Mouse (Mus musculus) MEL (cell line): Measurements from ENCODE around the gene Esyt1. TPM values are rescaled to one million over a fixed set of nuclear protein-coding genes. Genes with fewer than 3 reads are reported as not detected.

ENCODE experiments used
- DNase-seq: peaks from one replicate; pipeline ENCODE4 v3.0.0; 2011; ENCODE audit warnings: low read depth, low spot score
- H3K27ac ChIP-seq: 2 replicates; pipeline ENCODE4 v1.5.1; 2012; ENCODE audit warnings: low read depth, mild to moderate bottlenecking, control low read depth, low read length, moderate library complexity; ENCODE audit not compliant: control insufficient read depth
- H3K27me3 ChIP-seq, 2 experiments: fragments of 150-350 bp in 1 of 2; sonication (generic) in 1 of 2; 2 replicates each; pipeline ENCODE4 v1.6.1; 2012; ENCODE audit warnings: low read length in 2 of 2, mild to moderate bottlenecking in 2 of 2, improper control_type of control experiment in 1 of 2, moderate library complexity in 1 of 2; ENCODE audit not compliant: insufficient read depth in 2 of 2, control insufficient read depth in 1 of 2
- H3K36me3 ChIP-seq, 2 experiments: 2 replicates each; pipeline ENCODE4 v1.6.1; 2012 to 2014; ENCODE audit warnings: low read length in 2 of 2, improper control_type of control experiment in 1 of 2, inconsistent platforms in 1 of 2, mild to moderate bottlenecking in 1 of 2; ENCODE audit not compliant: insufficient read depth in 2 of 2, control insufficient read depth in 1 of 2
- H3K4me1 ChIP-seq, 2 experiments: fragments of 150-350 bp in 1 of 2; sonication (generic) in 1 of 2; 2 replicates each; pipeline ENCODE4 v1.6.1; 2012; ENCODE audit warnings: low read length in 2 of 2, improper control_type of control experiment in 1 of 2, mild to moderate bottlenecking in 1 of 2; ENCODE audit not compliant: insufficient read depth in 2 of 2, control insufficient read depth in 1 of 2
- H3K4me3 ChIP-seq, 2 experiments: fragments of 150-350 bp in 1 of 2; sonication (generic) in 1 of 2; 2 replicates each; pipeline ENCODE4 v1.5.1; 2012; ENCODE audit warnings: low read depth in 2 of 2, low read length in 2 of 2, mild to moderate bottlenecking in 2 of 2, moderate library complexity in 2 of 2, control low read depth in 1 of 2, improper control_type of control experiment in 1 of 2; ENCODE audit not compliant: control insufficient read depth in 1 of 2, insufficient read depth in 1 of 2
- H3K79me2 ChIP-seq: 2 replicates; pipeline ENCODE4 v1.6.1; 2012; ENCODE audit warnings: mild to moderate bottlenecking, low read length, moderate library complexity; ENCODE audit not compliant: control insufficient read depth, poor library complexity, insufficient read depth
- H3K9ac ChIP-seq: 2 replicates; pipeline ENCODE4 v1.6.1; 2012; ENCODE audit warnings: low read depth, mild to moderate bottlenecking, control low read depth, low read length, moderate library complexity; ENCODE audit not compliant: control insufficient read depth, poor library complexity, severe bottlenecking
- H3K9me3 ChIP-seq: fragments of 150-350 bp; sonication (generic); replicated peaks from 2 replicates; pipeline ENCODE4 v1.6.1; 2012; ENCODE audit warnings: mild to moderate bottlenecking, low read length, improper control_type of control experiment, moderate library complexity; ENCODE audit not compliant: insufficient read depth
- BHLHE40 ChIP-seq: IDR thresholded peaks from 2 replicates; pipeline ENCODE4 v1.6.1; 2012; ENCODE audit warnings: low read depth, mild to moderate bottlenecking, inconsistent platforms, low read length, improper control_type of control experiment, borderline replicate concordance
- CHD2 ChIP-seq: IDR thresholded peaks from 2 replicates; pipeline ENCODE4 v1.6.1; 2011; ENCODE audit warnings: low read length, improper control_type of control experiment
- CTCF ChIP-seq, 3 experiments: IDR thresholded peaks in 2 of 3; conservative IDR thresholded peaks in 1 of 3; 2 replicates each; pipeline ENCODE4 v1.5.1; 2011 to 2012; ENCODE audit warnings: low read length in 3 of 3, low read depth in 2 of 3, mild to moderate bottlenecking in 2 of 3, improper control_type of control experiment in 1 of 3, inconsistent platforms in 1 of 3, mixed read lengths in 1 of 3, moderate library complexity in 1 of 3; ENCODE audit not compliant: control insufficient read depth in 1 of 3, insufficient read depth in 1 of 3, poor library complexity in 1 of 3, severe bottlenecking in 1 of 3
- EP300 ChIP-seq, 2 experiments: IDR thresholded peaks; 2 replicates each; pipeline ENCODE4 v1.6.1; 2011; ENCODE audit warnings: improper control_type of control experiment in 2 of 2, low read length in 2 of 2, low read depth in 1 of 2, mild to moderate bottlenecking in 1 of 2
- ETS1 ChIP-seq: IDR thresholded peaks from 2 replicates; pipeline ENCODE4 v1.6.1; 2012; ENCODE audit warnings: low read depth, mild to moderate bottlenecking, inconsistent platforms, low read length, improper control_type of control experiment, moderate library complexity
- GABPA ChIP-seq: IDR thresholded peaks from 2 replicates; pipeline ENCODE4 v1.6.1; 2012; ENCODE audit warnings: low read depth, mild to moderate bottlenecking, inconsistent platforms, low read length, improper control_type of control experiment, moderate library complexity
- GATA1 ChIP-seq: IDR thresholded peaks from 2 replicates; pipeline ENCODE4 v1.6.1; 2011; ENCODE audit warnings: low read depth, low read length, improper control_type of control experiment
- HCFC1 ChIP-seq: IDR thresholded peaks from 2 replicates; pipeline ENCODE4 v1.6.1; 2012; ENCODE audit warnings: low read depth, mild to moderate bottlenecking, inconsistent platforms, low read length, improper control_type of control experiment, moderate library complexity
- JUND ChIP-seq: IDR thresholded peaks from 2 replicates; pipeline ENCODE4 v1.6.1; 2011; ENCODE audit warnings: low read depth, mild to moderate bottlenecking, improper control_type of control experiment, low read length
- KAT2A ChIP-seq: conservative IDR thresholded peaks from 2 replicates; pipeline ENCODE4 v1.6.1; 2012; ENCODE audit warnings: low read depth, low read length, improper control_type of control experiment, inconsistent platforms
- MAFK ChIP-seq: IDR thresholded peaks from 2 replicates; pipeline ENCODE4 v1.6.1; 2011; ENCODE audit warnings: low read depth, mild to moderate bottlenecking, low read length, improper control_type of control experiment, borderline replicate concordance
- MAZ ChIP-seq: IDR thresholded peaks from 2 replicates; pipeline ENCODE4 v1.6.1; 2012; ENCODE audit warnings: low read depth, mild to moderate bottlenecking, inconsistent platforms, low read length, improper control_type of control experiment
- MEF2A ChIP-seq: IDR thresholded peaks from 2 replicates; pipeline ENCODE4 v1.6.1; 2014; ENCODE audit warnings: low read depth, mild to moderate bottlenecking, inconsistent platforms, low read length, improper control_type of control experiment; ENCODE audit not compliant: poor library complexity, insufficient replicate concordance, severe bottlenecking; ENCODE audit errors: extremely low read depth
- MXI1 ChIP-seq: IDR thresholded peaks from 2 replicates; pipeline ENCODE4 v1.6.1; 2011; ENCODE audit warnings: mild to moderate bottlenecking, low read depth, low read length, improper control_type of control experiment
- NELFE ChIP-seq: IDR thresholded peaks from 2 replicates; pipeline ENCODE4 v1.6.1; 2011; ENCODE audit warnings: low read depth, low read length, improper control_type of control experiment
- POLR2AphosphoS2 ChIP-seq: IDR thresholded peaks from 2 replicates; pipeline ENCODE4 v1.6.1; 2011; ENCODE audit warnings: low read length, improper control_type of control experiment
- POLR2AphosphoS5 ChIP-seq: IDR thresholded peaks from 2 replicates; pipeline ENCODE4 v1.6.1; 2012; ENCODE audit warnings: low read depth, borderline replicate concordance, mild to moderate bottlenecking, inconsistent platforms, low read length, moderate library complexity, mixed read lengths
- RAD21 ChIP-seq: IDR thresholded peaks from 2 replicates; pipeline ENCODE4 v1.6.1; 2011; ENCODE audit warnings: mild to moderate bottlenecking, low read depth, low read length, improper control_type of control experiment
- SIN3A ChIP-seq: IDR thresholded peaks from 2 replicates; pipeline ENCODE4 v1.6.1; 2012; ENCODE audit warnings: low read length, improper control_type of control experiment, inconsistent platforms
- USF1 ChIP-seq: IDR thresholded peaks from 2 replicates; pipeline ENCODE4 v1.6.1; 2014; ENCODE audit warnings: low read depth, mild to moderate bottlenecking, inconsistent platforms, low read length, improper control_type of control experiment, moderate library complexity
- USF2 ChIP-seq, 2 experiments: IDR thresholded peaks; 2 replicates each; pipeline ENCODE4 v1.6.1; 2011 to 2012; ENCODE audit warnings: improper control_type of control experiment in 2 of 2, low read length in 2 of 2, borderline replicate concordance in 1 of 2, inconsistent platforms in 1 of 2, low read depth in 1 of 2, mild to moderate bottlenecking in 1 of 2; ENCODE audit not compliant: insufficient read depth in 1 of 2
- ZC3H11A ChIP-seq: IDR thresholded peaks from 2 replicates; pipeline ENCODE4 v1.6.1; 2012; ENCODE audit warnings: low read depth, mild to moderate bottlenecking, inconsistent platforms, low read length, improper control_type of control experiment
- ZKSCAN1 ChIP-seq: IDR thresholded peaks from 2 replicates; pipeline ENCODE4 v1.6.1; 2012; ENCODE audit warnings: low read depth, mild to moderate bottlenecking, inconsistent platforms, low read length, improper control_type of control experiment, moderate library complexity
- ZMIZ1 ChIP-seq: IDR thresholded peaks from 2 replicates; pipeline ENCODE4 v1.6.1; 2012; ENCODE audit warnings: low read depth, mild to moderate bottlenecking, inconsistent platforms, low read length, improper control_type of control experiment, moderate library complexity
- ZNF384 ChIP-seq: IDR thresholded peaks from 2 replicates; pipeline ENCODE4 v1.6.1; 2012; ENCODE audit warnings: low read depth, mild to moderate bottlenecking, inconsistent platforms, low read length, improper control_type of control experiment
- polyA plus RNA-seq, 2 experiments: library from polyadenylated mRNA; stranded (reverse) in 1 of 2; unstranded in 1 of 2; fragments of >175 nt in 1 of 2; fragments of >200 nt in 1 of 2; gene quantifications; 2 replicates each; pipeline versions ENCODE4 v1.2.1 to v1.2.4; 2012; ENCODE audit warnings: low replicate concordance in 2 of 2, low read depth in 1 of 2; ENCODE audit not compliant: insufficient read length in 2 of 2, insufficient read depth in 1 of 2, missing spikeins in 1 of 2
- total RNA-seq: library from RNA; depleted of rRNA; stranded (reverse); fragments of 300-350 nt; gene quantifications from 2 replicates; pipeline ENCODE4 v1.2.3, GENCODE M21; 2012

Gene Esyt1
- total and polyA plus RNA-seq, 3 experiments: 35.1 to 57.0 (median 53.4) TPM

DNA sequence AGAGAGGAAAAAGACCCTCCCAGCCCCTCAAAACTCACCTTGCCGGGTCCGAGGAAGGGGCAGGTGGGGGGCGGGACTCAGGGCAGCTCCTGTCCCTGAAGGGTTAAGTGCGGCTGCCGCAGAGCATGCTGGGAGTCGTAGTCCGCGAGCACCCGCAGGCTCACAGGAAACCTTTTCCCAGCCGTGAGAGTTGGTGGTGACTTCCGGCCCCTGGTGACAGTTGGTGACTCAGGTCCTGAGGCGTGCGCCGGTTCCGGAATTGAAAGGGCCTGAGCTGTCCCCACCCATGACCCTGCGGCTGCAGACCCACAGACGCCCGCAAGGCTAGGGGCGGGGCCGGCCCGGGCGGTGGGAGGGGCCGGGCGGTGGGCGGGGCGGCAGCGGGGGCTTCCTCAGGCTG lies 27.1 kb downstream of the Esyt1 start, which contains the start of gene Myl6b (continued):
- TF ChIP-seq GABPA (0 out of 2 replicates have a peak, but pooled peaks have one; percentile 54), POLR2AphosphoS5 (no peak), USF1 (no peak; the same call in 1 of the 2 replicates), ETS1 (peak; percentile 91), JUND (no peak), ZMIZ1 (no peak), MAZ (peak; percentile 91; the same call in 1 of the 2 replicates), EP300 (IDR thresholded peaks at IDR 0.05; ENCODE audit: low read depth in 1 of 2, low read length in 2 of 2) (peak; percentile 12 to 95; a peak in 3 of 4 replicates), ZNF384 (0 out of 2 replicates have a peak, but pooled peaks have one; percentile 35), BHLHE40 (peak; percentile 69; the same call in 1 of the 2 replicates), HCFC1 (peak; percentile 99), MAFK (peak; percentile 28; the same call in 1 of the 2 replicates), ZKSCAN1 (0 out of 2 replicates have a peak, but pooled peaks have one; percentile 5), KAT2A (peak; percentile 82), POLR2AphosphoS2 (peak; percentile 63; the same call in 1 of the 2 replicates), ZC3H11A (no peak), CTCF (IDR thresholded peaks at IDR 0.05 in 2 of 3, conservative IDR thresholded peaks at IDR 0.05 in 1 of 3; ENCODE audit: control insufficient read depth in 1 of 3, insufficient read depth in 1 of 3, low read depth in 2 of 3, low read length in 3 of 3, poor library complexity in 1 of 3, severe bottlenecking in 1 of 3) (no peak), RAD21 (no peak), NELFE (no peak), CHD2 (peak; percentile 67), USF2 (IDR thresholded peaks at IDR 0.05; ENCODE audit: borderline replicate concordance in 1 of 2, insufficient read depth in 1 of 2, low read depth in 1 of 2, low read length in 2 of 2) (no peak)

DNA sequence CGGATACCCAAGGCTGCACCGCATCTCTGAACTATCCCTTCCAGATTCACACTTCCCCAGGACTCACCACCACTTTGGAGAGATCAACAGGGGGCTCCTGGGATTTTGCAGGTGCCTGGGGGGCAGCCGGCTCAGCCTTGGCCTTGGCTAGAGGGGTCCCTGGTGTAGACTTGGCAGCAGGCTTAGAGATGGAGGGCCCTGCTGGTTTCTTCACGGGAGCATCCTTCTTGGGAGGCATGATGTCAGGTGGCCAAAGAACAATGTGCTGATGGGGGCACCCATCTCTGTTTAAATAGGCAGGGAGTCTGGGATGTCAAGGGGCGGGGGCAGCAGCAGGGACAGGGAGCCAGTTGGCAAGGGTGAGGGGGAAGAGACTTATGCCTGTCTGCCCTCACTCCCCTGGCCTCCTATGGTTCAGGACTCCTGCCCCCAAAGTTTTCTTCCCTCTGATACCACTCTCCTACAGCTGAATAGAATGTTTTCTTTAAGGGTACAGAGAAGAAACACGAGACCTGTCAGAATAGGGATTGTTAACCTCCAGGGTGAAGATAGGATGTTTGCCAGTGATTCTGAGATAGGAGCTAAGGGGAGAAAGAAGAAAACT lies 28.4 kb downstream of the Esyt1 start:
- peaks cover 17 to 30% of the 10 kb centered on the region in 2 experiments for H3K4me1 ChIP-seq
- H3K9me3 ChIP-seq: no peaks in the 10 kb centered on the region
- H3K27me3 ChIP-seq: no peaks in the 10 kb centered on the region
- H3K9ac ChIP-seq: no peak overlapping the region
- no peak overlapping the region for H3K27ac ChIP-seq
- no peak for DNase-seq
- peak; percentile 22; the same call in 1 of the 2 replicates for TF ChIP-seq MXI1
- TF ChIP-seq MEF2A: no peak
- 0 out of 2 replicates have a peak, but pooled peaks have one; percentile 24 for TF ChIP-seq GATA1
- 0 out of 2 replicates have a peak, but pooled peaks have one; percentile 13 for TF ChIP-seq SIN3A
- H3K4me3 ChIP-seq: no peak overlapping the region
- peaks cover 27% of the 10 kb centered on the region for H3K79me2 ChIP-seq
- H3K36me3 ChIP-seq: peaks cover 0 to 18% of the 10 kb centered on the region in 2 experiments; a peak in 2 of 4 replicates
